Mouse (Mus musculus) urinary bladder, postnatal 25 days (tissue): Measurements from ENCODE around the gene Mtf1.

Experiments
- DNase-seq: peaks from one replicate; pipeline ENCODE4 v3.0.0; 2022; ENCODE audit warnings: low spot score

The Mtf1 gene

GRCm38 (mm10) chr4:124856294-124856693 is 54.4 kb downstream of the Mtf1 start:
- no peak for DNase-seq

GRCm38 (mm10) chr4:124858370-124858769 is 56.5 kb downstream of the Mtf1 start:
- DNase-seq = no peak

DNA sequence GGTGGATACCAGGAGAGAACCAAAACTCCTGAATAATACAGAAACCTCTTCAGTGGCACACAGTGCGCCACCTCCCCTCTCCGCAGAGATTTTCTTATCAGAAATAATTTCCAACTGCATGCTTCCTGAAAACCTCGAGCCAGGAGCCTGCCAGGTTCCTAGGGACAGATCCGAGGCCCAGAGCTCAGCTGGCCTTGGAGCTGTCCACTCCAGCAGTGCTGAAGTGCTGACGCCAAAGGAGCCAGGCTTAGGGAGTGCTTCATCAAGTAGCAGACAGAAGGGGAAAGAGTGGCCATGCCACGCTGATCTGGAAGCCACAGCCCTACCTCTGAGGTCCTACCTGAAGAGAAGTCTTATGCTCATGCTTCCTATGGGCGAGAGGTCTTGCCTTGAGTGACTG is 58.5 kb downstream of the Mtf1 start:
- peak; percentile 48 for DNase-seq

DNA sequence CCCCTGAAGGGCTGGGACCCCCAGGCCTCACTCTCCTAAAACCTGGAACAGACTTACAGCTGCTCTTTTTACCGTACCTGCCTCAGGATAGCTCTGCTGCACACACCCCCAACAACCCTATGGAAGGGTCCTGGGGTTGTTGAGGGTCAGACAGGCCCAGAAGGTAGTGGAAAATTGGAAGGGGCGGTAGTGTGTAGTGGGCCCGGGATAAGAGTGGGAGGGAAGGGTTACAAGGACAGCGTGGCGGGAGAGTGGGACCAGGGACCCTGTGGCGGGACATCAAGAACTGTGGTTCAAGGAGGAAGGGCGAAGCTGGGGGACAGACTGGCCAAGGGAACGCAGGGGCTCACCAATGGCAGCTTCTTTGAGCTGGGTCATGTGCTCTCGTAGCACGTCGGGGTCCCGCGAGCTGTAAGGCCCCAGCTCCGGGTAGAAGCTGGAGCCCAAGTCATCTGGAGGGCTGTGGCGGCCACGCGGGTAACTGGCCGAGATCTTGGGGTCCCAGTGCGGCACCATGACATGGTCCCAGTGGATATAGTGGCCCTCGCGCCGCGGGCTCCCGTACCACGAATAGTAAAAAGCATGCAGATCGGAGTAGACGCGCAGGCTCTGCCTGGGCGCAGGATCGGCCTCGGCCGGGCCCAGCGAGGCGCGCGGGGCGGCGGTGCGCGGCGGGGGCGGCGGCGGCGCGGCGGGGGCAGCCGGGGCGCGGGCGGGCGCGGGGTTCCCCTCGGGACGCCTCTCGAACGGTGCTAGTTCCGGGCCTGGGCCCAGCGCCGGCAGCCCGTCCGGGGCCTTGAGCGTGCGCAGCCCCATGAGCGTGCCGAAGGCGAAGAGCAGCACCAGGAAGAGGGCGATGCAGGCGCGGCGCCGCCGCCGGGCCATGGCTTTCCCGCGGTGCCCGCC is 59.6 kb downstream of the Mtf1 start, which contains the start of gene Maneal:
Maneal (minus strand) TSS at position 889 of the 906 bp plus-strand sequence.
- no peak for DNase-seq

- DNase-seq = no peak
These were observed 70.8 kb downstream of the Mtf1 start for GRCm38 (mm10) chr4:124872719-124873118.

DNA sequence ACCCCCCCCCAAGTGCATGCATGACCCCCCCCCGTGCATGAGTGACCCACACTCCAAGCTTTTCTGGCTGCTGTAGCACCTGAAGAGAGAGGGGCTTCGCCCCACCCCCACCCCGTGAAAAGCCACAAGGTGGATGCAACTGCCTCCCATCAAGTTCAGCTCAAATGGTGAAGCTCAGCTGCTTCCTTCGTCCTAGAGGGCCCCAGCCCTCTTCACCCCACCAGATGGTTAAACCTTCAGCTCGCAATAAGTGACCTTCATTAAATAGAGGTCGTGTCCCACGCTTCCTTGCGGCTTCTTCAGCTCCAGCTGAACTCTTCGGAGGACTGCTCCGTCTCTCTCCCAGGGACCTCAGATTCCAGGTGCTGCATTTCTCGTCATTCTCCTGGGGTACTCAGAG is 78.7 kb downstream of the Mtf1 start, which contains the start of gene Epha10:
Epha10 (plus strand) TSS at position 301 of the 400 bp plus-strand sequence.
- no peak for DNase-seq

- DNase-seq = no peak
These were observed 79.5 kb downstream of the Mtf1 start for GRCm38 (mm10) chr4:124881341-124881908.

DNA sequence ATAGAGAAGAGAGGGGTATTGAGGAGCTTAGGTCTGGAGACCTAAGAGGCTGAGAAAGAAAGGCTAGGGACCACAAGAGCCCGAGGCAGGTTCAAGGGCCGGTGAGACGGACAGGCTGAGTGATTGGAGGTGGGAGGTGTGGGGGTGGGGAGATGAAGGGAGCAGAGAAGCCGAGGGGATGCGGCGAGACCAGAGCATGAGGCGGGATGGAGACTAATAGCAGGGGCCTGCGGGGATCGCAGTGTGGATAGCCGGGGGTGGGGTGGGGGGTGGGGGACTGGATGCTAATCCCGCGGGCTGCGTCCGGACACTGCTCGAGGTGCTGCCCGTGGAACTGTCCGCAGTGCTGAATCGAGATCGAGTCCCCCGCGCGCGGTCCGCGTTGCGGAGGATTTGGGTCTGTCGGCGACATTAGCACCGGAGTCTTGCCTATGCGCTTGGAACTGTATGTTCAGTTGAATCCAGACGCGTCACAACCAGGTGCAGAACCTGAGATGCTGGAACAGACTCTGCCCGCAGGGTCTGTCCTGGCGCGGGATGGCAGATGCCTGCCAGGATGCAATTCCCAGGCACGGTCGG is 80.3 kb downstream of the Mtf1 start:
- peak; percentile 35 for DNase-seq

DNA sequence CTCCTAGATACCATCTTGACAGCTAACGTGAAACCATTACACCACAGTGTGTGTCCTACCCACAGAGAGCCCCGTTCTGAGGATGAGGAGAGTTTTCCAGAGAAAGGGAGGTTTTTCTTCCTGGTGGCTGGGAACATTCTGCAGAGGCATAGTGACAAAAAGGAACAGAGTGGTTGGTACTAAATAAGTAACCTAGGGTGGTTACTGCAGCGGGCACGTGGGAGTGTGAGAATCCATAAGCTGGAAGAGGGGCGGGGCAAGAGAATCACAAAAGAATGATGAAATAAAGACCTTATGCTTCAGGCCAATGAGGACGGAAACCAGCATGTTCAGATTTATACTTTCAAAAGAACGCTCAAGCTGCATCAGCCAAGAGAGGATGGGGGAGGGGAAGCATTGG is 86.8 kb downstream of the Mtf1 start:
- no peak for DNase-seq

- DNase-seq = no peak
These were observed 88.0 kb downstream of the Mtf1 start for GRCm38 (mm10) chr4:124889935-124890334.

- DNase-seq = no peak
These were observed 88.9 kb downstream of the Mtf1 start for GRCm38 (mm10) chr4:124890831-124891230.

DNA sequence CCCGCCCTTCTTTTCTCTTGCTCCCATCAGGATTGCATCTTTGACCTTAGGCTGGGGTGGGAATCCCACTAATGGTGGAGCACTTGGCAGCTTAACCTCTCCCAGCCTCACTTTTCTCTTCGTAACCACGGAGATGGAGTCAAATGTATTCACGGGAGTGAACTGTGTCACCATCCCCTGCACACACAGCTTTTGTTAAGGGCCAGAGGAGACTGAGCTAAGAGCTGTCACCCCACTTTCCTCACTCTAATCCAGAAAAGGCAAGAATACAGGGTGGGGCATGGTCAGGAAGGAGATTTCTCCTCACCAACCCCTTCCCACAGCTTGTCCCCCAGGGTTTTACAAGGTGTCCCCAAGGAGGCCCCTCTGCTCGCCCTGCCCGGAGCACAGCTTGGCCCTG is 91.9 kb downstream of the Mtf1 start:
- DNase-seq = no peak

- no peak for DNase-seq
These were observed 92.9 kb downstream of the Mtf1 start for GRCm38 (mm10) chr4:124894508-124895428.

GRCm38 (mm10) chr4:124898428-124898827 is 96.5 kb downstream of the Mtf1 start:
- no peak for DNase-seq
